Mouse (Mus musculus): Measurements from ENCODE around the gene Olfr2.

Gene Olfr2

DNA sequence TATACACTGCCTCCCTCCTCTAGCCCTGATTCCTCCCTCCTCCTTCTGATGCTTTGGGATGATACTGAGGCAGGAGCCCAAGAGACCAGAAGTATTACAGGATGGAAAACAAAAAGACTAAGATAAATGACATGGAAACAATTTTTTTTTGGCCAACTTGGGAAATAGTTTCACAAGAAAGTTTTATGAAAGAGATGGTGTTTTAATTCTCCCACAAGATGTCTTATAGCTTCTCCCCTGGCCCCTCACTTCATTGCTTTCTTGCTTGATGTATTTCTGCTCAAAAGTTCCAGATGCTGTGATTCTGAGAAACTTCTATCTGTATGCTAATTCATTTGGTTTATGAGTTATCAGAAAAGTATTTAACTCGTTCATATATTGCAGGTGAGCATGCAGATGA lies at the start of gene Olfr2:
Gene Olfr2 (minus strand): TSS at position 101 of the 400 bp plus-strand sequence.
- DNase-seq (ENCODE audit: low read depth, low spot score): no peak

DNA sequence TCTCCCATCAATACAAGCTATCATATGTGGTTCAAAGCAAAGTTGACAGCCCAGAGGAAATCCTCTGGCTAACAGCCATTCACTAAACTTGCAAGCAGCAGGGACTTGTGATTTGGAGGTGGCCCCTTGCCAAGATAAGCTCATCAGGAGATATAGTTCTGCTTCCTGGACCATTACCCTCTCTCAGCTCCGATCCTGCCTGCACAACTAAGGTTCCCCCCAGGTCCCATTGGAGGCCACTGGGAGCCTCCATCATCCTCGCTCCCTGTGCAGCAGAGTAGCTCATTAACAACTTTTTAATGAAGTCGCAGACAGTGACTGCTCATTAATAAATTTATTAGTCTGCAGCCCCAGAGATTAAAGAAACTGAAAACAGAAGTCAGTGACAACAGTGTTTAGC lies 41.7 kb upstream of the Olfr2 start:
- no peak for DNase-seq (ENCODE audit: low read depth, low spot score)

DNA sequence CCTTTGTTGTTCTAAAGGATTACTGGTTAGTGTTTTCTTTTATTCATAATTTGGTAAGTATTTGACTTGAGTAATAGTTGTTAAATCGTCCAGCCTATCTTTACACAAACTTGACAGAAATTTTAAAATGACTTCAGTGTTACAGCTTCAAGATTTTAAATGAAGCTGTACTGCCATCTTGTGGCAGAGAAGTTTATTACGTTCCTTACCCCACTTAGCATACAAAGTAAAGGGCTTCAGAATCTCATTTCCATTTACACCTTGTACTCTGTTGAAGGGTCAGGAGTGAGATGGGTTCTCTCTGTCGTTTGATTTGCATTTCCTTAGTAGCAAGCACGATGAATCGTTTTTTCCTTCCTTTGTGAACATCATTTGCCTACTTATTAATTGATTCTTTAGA lies 40.0 kb upstream of the Olfr2 start:
- DNase-seq (ENCODE audit: low read depth, low spot score): peak; percentile 67

DNA sequence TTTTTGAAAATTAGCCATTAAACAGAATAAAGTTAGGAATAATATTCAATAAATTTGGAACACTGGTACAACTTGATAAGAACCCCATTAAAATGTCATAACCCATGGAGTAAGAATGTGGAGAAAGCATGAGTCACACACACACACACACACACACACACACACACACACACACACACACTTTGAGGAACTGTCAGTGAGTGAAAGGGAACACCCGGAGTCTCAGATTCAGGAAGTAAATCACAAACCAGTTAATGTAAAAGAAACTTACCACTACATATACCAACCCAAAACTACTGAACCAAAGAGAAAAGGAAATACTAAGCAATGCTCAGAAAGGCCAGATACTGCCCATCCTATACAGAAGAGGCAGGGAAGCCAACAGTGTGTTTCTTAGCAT lies 38.5 kb upstream of the Olfr2 start:
- no peak for DNase-seq (ENCODE audit: low read depth, low spot score)

DNA sequence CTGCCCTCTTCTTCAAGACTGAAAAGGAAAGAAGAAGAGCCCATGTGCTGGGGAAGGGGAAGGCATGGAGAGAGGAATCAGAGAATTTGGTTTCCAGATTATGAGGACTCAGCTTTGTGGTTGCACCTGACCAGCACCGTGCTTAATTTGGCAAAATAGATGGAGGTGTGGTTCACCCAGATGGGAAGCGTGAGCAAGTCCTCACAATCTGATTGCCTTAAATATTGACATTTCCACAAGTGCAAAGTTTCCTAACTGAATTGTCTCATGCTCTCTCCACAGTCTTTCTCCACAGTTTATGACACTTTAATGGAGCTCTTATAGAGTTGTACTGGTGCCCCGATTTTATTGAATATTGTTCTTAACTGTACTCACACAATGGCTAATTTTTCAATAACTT lies 37.3 kb upstream of the Olfr2 start:
- no peak for DNase-seq (ENCODE audit: low read depth, low spot score)

DNA sequence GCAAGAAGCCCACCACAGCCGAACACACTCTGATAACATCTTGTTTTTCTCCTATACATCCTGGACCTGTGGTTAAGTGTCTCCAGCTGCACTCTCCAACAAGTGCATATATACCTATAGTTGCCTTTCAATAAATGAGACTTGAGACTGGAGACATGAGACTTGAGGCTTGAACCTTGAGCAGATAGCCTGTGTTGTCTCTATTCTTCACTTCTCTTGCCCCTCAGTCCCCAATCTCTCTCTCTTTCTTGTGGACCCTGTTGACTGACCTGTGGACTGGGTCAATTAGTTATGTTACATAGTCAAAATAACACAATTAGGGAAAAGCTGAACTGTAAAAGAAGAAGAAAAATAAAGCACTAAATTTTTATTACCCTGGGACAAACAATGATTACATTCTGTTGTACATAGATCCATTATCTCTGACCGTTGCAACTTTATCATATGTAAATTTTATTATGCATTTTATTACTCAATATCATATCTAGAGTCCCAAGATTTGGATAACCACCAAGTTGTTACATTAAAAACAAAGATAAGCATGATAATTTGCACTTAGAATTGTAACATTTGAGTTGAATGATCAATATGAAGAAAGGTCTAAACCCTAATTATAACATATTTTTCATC lies 34.2 kb upstream of the Olfr2 start:
- no peak for DNase-seq (ENCODE audit: low read depth, low spot score)

DNA sequence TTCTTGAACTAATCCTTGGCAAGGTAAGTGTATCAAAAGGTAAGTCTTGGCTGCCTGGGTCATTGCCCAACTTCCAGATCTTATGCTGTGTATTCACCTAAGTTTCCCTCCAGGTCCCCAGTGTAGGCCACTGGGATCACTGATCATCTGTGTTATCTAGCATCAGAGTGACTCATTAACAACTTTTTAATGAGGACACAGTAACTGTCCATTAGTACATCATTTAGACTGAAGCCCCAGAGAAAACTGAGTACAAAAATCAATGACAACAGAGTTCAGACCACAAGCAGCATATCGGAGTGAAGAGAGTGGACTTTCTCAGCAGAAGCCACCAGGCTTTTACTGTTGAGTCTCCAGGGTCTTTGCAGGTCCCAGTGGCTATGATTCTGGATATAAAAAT lies 25.0 kb upstream of the Olfr2 start, which contains the start of gene Olfr713:
Gene Olfr713 (plus strand): TSS at position 301 of the 400 bp plus-strand sequence.
- no peak for DNase-seq (ENCODE audit: low read depth, low spot score)

DNA sequence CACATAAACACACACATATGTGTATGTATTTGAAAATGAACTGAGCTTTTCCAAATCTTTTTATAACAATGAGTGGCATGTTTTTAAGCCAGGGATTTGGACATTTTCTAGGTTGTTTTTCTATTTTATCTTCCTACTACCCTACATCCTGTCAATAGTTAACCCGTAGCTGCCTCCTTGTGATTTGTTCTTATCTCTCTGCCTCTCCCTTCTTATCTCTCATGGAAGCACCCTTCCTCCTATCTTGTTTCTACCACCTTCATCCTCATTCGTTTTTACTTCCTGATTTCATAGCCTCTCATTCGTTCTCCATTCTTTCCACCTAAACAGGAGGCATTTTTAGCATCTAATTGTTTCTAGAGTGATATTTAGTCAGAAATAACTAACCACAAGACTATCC lies 1.7 kb downstream of the Olfr2 start:
- no peak for DNase-seq (ENCODE audit: low read depth, low spot score)

DNA sequence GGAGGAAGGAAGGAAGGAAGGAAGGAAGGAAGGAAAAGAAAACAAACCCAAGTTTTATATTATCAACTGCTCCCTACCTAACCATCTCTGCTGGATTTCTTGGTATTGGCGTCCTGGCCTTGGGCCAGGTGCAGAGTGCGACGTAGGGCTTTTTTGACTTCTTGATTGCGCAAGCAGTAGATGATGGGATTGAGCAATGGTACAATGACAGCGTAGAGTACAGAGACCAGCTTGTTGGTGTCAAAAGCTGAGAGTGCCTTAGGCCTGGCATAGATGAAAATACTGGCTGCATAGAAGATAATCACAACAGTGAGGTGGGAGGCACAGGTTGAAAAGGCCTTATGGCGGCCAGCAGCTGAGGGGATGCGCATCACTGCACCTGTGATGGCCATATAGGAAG lies 5.1 kb downstream of the Olfr2 start:
- peak; percentile 18 for DNase-seq (ENCODE audit: low read depth, low spot score)

DNA sequence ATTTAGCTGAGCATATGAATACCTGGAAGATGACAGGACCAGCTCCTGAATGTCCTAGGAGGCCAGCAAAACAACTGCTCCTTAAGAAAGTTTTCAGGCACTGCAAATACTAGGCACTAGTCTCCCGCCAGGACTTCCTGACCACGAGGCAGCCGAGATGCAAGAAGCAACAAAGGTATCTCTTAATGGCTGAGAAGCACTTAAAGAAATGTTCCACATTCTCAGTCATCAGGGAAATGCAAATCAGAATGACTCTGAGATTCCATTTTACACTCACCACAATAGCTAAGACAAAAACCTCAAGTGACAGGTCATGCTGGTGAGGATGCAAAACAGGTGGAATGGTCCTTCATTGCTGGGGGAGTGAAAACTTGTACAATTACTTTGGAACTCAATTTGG lies 20.6 kb downstream of the Olfr2 start:
- peak; percentile 46 for DNase-seq (ENCODE audit: low read depth, low spot score)

DNA sequence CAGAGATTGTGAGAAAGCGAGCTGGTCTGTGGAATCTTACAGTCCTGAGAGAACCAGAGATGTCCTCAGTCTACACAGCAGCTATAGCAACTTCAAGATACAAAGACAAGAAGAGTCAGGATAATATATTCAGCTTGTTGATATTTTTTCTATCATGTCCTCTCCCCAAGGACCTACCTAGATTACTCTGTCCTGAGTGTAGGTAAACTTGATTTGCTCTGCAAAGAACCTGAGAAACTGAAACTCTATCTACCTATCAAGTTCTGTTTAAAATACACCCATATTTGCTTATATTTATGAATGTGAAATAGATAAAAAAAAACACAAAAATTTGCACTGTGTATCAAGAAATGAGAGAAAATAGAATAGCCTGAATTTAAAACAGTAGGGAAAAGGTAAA lies 30.5 kb downstream of the Olfr2 start, which contains the start of gene Olfr711:
Gene Olfr711 (minus strand): TSS at position 101 of the 400 bp plus-strand sequence.
- DNase-seq (ENCODE audit: low read depth, low spot score): no peak

DNA sequence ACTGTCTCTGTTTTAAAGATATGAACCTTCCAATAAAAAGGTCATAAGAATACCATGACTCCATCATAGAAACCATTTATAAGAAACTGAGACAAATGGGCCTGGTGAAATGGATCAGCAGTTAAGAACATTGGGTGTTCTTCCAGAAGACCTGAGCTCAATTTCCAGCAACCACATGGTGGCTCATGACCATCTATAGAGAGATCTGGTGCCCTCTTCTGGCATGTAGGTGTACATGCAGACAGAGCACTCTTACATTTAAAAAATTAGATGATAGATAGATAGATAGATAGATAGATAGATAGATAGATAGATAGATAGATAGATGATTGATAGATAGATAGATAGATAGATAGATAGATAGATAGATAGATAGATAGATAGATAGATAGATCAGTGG lies 38.4 kb downstream of the Olfr2 start:
- DNase-seq (ENCODE audit: low read depth, low spot score): peak; percentile 55

DNA sequence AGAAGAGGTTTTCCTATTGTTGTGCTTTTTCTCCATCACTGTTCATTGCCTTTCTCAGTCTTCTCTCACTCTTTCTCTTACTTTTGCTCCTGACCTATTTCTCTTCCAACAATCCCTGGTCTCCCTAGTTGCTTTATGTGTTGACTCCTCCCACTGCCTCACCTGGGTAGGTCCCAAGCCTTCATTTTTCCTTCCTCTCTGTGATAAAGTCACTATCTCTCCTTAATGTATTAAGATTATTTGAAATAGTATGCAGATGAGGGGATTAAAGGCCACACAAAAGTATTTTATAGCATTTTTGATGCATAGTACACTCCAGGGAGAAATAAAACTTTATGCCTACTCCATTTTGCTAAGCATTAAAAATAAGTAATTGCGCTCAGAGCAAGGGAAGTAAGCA lies 42.0 kb downstream of the Olfr2 start, which contains the start of gene Olfr6:
Gene Olfr6 (minus strand): TSS at position 101 of the 400 bp plus-strand sequence.
- DNase-seq (ENCODE audit: low read depth, low spot score): no peak

DNA sequence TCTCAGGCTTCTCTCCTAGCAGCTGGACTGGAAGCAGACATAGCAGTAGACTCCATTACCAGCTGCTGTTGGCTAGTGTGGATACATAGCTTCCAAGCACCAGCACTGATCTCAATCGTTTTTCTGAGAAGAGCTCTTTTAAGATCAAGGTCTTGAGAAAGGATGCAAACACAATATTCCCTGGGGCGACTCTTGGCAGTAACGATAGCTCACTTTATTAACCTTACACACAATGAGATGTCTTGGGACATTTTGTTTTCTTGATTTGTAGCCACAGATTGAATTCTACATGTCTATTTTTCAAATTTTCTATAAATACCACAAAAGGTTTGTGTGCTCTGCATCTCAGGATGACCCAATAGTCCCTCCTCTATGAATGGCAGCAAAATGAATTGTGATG lies 57.7 kb downstream of the Olfr2 start, which contains the start of gene Olfr710:
Gene Olfr710 (minus strand): TSS at position 101 of the 400 bp plus-strand sequence.
- DNase-seq (ENCODE audit: low read depth, low spot score): no peak

Measured in ZHBTc4 (cell line).